Mouse (Mus musculus) heart, embryonic 13.5 days (tissue): ENCODE measurements at regions not wholly inside any gene's neighbourhood (a gene's known extent, or its start where the extent isn't known, plus 50 kb on each side); places are given as distances from the start of the nearest gene placed in this dataset.
"Not testable (repeated sequence)": the region's sequence is repeated elsewhere in the genome, so short reads cannot be mapped to it uniquely, and the experiment has no call there.

Source experiments
- ATAC-seq: fragments of 200-750 bp; cut with Nextera tagmentation; 2 replicates; pipeline ENCODE4 v1.8.0; 2017; ENCODE audit warnings: moderate TSS enrichment; ENCODE audit not compliant: insufficient number of reproducible peaks, low FRiP score, low TSS enrichment; ENCODE audit errors: extremely low read depth
- H3K27ac ChIP-seq: fragments of 300-500 bp; sonication (generic); replicated peaks from 2 replicates; pipeline ENCODE4 v1.5.1; 2015; ENCODE audit warnings: moderate library complexity, mild to moderate bottlenecking, inconsistent platforms
- H3K27me3 ChIP-seq: fragments of 300-500 bp; sonication (generic); replicated peaks from 2 replicates; pipeline ENCODE4 v1.6.1; 2015; ENCODE audit warnings: mild to moderate bottlenecking, inconsistent platforms
- H3K36me3 ChIP-seq: fragments of 300-500 bp; sonication (generic); 2 replicates; pipeline ENCODE4 v1.6.1; 2015; ENCODE audit warnings: mild to moderate bottlenecking, inconsistent platforms
- H3K4me1 ChIP-seq: fragments of 300-500 bp; sonication (generic); 2 replicates; pipeline ENCODE4 v1.6.1; 2015; ENCODE audit warnings: inconsistent platforms
- H3K4me2 ChIP-seq: fragments of 300-500 bp; sonication (generic); 2 replicates; pipeline ENCODE4 v1.6.1; 2015; ENCODE audit warnings: inconsistent platforms, mild to moderate bottlenecking, moderate library complexity
- H3K4me3 ChIP-seq: fragments of 300-500 bp; sonication (generic); 2 replicates; pipeline ENCODE4 v1.5.1; 2015; ENCODE audit warnings: moderate library complexity, mild to moderate bottlenecking, inconsistent platforms
- H3K9ac ChIP-seq: fragments of 300-500 bp; sonication (generic); 2 replicates; pipeline ENCODE4 v1.6.1; 2015; ENCODE audit warnings: inconsistent platforms, mild to moderate bottlenecking, moderate library complexity
- H3K9me3 ChIP-seq: fragments of 300-500 bp; sonication (generic); 2 replicates; pipeline ENCODE4 v1.6.1; 2016; ENCODE audit warnings: inconsistent platforms
- WGBS: fragments of 180-500 bp; shearing (Covaris S2); methylation state at CpG from one replicate; pipeline ENCODE4 v1.1.7; 2015; ENCODE audit warnings: mixed read lengths; 5-methylcytosine and 5-hydroxymethylcytosine counted together

DNA sequence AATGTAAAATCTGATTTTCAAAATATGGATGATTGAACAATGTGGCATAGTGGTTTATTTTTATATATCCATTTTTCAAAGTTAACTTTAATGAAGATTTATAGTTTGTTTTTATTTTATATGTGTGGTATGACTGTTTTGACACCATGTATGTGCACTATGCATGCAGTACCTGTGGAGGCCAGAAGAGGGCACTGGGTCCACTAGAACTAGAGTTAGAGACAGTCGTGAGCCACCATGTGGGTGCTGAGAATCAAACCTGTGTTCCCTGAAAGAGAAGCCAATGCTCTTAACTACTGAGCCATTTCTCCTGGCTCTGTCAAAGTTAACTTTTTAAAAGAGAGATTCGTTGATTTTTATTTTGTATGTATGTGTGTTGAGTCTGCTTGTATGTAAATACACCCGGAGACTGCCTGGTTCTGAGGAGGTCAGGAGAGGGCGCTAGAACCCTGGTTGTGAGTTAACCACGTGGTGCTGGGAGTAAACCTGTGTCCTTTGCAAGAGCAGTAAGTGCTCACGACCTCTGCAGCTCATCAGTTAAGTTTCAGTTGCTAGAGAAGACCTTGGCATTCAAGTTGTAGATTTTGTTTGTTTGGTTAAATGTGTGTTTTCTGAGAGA, 266.3 kb upstream of the Nr5a2 start:
- 69% methylated on average over 6 of the region's 6 CpGs for WGBS
- 0 out of 2 replicates have a peak, but pooled peaks cover 3% of the 10 kb centered on the region for H3K9me3 ChIP-seq

DNA sequence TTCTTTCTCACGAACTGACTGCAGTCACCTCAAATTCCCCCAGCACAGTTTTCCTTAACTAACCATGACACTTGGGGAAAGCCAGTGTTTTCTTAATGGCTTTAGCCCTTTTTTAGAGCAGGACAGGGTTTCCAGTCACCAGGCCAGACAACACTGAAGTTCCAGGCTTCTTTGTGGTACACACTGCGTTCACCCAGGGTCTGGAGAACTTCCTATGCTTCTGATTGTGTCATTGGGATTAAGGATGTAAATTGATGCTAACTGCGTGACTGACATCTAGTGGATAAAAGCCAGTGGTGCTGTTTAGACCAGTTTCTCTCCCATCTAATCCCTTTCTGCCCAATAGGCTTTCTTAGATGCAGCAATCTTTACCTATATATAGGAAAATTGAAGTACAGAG, 265.2 kb upstream of the Nr5a2 start:
- H3K27ac ChIP-seq, result no peak overlapping the region
- peaks cover 19% of the 10 kb centered on the region for H3K4me1 ChIP-seq
- peaks cover 10% of the 10 kb centered on the region; the same call in 1 of the 2 replicates for H3K27me3 ChIP-seq
- no peak for ATAC-seq
- H3K9me3 ChIP-seq, result no peaks in the 10 kb centered on the region
- no peak overlapping the region for H3K9ac ChIP-seq
- H3K4me2 ChIP-seq, result no peak overlapping the region
- H3K36me3 ChIP-seq, result no peaks in the 10 kb centered on the region
- no peak overlapping the region for H3K4me3 ChIP-seq
- WGBS, result 30% methylated on average over 3 of the region's 3 CpGs

More for the DNA sequence above, 266.3 kb upstream of the Nr5a2 start:
- H3K9ac ChIP-seq, result no peak overlapping the region
- no peaks in the 10 kb centered on the region for H3K36me3 ChIP-seq
- no peak overlapping the region for H3K4me3 ChIP-seq
- H3K4me1 ChIP-seq, result peaks cover 12% of the 10 kb centered on the region
- H3K27ac ChIP-seq, result no peak overlapping the region
- peaks cover 10% of the 10 kb centered on the region; the same call in 1 of the 2 replicates for H3K27me3 ChIP-seq
- ATAC-seq, result no peak
- no peak overlapping the region for H3K4me2 ChIP-seq

DNA sequence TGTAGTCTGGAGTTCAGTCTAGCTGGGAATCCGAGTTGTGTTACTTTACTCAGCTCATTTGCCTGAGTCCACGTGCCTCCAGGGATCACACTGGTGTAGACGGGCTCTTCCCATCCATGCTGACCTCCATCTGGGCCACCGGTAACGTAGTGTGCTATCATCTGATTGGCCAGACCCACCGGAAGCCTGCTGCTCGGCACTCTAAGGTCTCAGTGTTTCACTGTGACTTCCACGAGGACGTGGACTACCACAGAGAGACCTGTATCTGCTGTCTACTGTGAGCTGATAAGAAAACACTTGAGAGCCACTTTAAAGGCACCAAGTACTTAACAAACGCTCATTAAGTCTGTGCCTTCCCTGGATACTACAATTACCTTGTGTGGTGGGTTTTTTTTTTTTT, 262.8 kb upstream of the Nr5a2 start:
- H3K9me3 ChIP-seq, result no peaks in the 10 kb centered on the region
- peak overlapping the region; percentile 55 for H3K4me2 ChIP-seq
- H3K9ac ChIP-seq, result no peak overlapping the region
- H3K27ac ChIP-seq, result no peak overlapping the region
- WGBS, result 23% methylated on average over 10 of the region's 10 CpGs
- no peak for ATAC-seq
- H3K27me3 ChIP-seq, result peaks cover 10% of the 10 kb centered on the region; the same call in 1 of the 2 replicates
- peaks cover 19% of the 10 kb centered on the region for H3K4me1 ChIP-seq
- H3K36me3 ChIP-seq, result no peaks in the 10 kb centered on the region
- H3K4me3 ChIP-seq, result no peak overlapping the region

DNA sequence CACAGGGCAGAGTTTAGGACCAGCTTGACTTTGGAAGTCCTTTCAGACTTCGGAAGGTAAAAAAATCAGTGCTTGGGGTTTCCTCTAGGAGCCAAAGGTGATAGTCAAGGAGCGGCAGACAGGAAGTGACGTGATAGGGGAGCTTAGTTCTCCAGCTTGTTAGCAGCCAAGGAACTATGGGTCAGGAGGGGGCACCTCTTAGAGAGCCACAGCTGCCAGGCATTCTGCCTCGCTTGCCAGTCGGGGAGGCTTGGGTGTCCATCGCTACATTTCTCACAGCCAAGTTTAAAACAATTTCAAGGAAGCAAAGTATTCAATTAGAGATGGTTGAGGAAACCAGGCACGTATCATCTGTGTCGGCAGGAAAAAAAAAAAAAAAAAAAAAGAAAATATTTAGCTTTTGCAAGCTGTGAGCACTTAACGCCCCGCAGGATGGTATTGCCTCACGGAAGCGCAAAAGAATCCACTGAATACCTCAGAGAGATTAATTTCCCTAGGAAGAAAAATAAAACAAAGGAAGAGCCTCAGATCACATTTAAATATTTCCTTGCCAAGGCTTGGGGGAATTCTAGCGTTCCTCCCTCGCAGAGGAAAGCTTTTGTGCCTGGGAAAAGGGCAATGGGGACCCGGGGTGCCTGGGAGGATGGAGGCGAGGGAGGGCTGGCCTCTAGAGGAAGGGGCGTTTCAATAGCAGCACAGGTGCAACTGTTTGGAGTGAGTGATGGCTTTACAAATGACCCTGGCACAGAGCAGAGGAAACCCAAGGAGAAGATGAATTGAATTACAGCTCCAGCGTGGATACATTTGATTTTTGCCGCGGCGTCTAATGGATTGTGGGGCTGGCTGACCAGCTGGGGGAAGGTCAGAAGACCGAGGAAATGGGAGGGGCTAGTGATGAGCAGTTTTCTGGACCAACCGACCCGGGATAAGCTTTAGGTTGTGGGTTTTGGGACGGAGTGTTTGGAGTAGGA, 261.1 kb upstream of the Nr5a2 start:
- 13% methylated on average over 25 of the region's 25 CpGs for WGBS
- no peak overlapping the region for H3K27ac ChIP-seq
- peaks cover 19% of the 10 kb centered on the region for H3K4me1 ChIP-seq
- peak overlapping the region; percentile 48 for H3K4me3 ChIP-seq
- no peaks in the 10 kb centered on the region for H3K36me3 ChIP-seq
- no peaks in the 10 kb centered on the region for H3K9me3 ChIP-seq
- ATAC-seq, result no peak
- H3K27me3 ChIP-seq, result peaks cover 10% of the 10 kb centered on the region; the same call in 1 of the 2 replicates
- H3K9ac ChIP-seq, result peak overlapping the region; percentile 67
- H3K4me2 ChIP-seq, result peak overlapping the region; percentile 73

DNA sequence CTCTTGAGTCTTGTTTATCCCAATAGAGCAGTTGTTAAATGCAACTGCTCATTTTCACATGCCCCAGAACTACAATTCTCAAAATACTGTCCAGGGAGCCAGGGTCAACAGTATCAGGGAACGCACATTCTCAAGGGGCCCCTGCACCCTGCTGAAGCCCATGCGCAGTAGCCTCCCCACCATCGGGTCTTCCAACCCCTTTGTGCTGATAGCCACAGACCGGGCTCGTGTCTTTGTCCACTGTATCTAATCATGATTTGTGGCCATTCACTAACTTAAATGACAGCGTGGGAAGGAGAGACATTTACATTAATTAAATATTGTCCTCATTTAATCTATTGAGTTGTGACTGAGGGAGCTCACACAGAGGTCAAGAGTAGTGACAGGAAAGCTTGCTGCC, 260.0 kb upstream of the Nr5a2 start:
- Histone ChIP-seq H3K9ac (no peak overlapping the region), H3K4me2 (no peak overlapping the region), H3K4me3 (no peak overlapping the region), H3K27me3 (peaks cover 10% of the 10 kb centered on the region; the same call in 1 of the 2 replicates), H3K4me1 (peaks cover 19% of the 10 kb centered on the region), H3K27ac (no peak overlapping the region), H3K9me3 (no peaks in the 10 kb centered on the region), H3K36me3 (no peaks in the 10 kb centered on the region)
- no peak for ATAC-seq
- WGBS, result 78% methylated on average over 6 of the region's 6 CpGs

DNA sequence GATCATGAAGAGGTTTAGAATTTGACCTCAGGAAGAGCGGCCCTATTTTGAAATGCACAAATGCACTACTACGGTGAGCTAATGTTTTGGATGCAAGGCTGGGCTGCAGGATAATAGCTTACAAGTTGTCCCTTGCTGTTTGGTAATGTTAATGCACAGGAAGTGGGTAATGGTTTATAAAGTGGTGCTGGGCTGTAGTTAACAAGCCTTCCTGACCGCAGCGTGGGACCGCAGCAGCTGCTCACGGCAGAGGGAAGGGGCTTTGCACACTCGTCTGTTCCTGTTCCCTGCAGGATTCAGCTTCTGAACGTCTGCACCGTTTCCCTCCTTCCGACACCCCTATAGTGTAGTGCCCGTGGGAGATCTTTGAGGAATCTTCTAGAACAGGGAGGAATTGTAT, 258.4 kb upstream of the Nr5a2 start:
- Histone ChIP-seq H3K27ac (no peak overlapping the region), H3K4me1 (peaks cover 19% of the 10 kb centered on the region), H3K9ac (no peak overlapping the region), H3K9me3 (no peaks in the 10 kb centered on the region), H3K4me3 (no peak overlapping the region), H3K27me3 (peaks cover under 1% of the 10 kb centered on the region; the same call in 1 of the 2 replicates), H3K36me3 (no peaks in the 10 kb centered on the region), H3K4me2 (no peak overlapping the region)
- ATAC-seq, result no peak
- WGBS, result 86% methylated on average over 11 of the region's 11 CpGs

DNA sequence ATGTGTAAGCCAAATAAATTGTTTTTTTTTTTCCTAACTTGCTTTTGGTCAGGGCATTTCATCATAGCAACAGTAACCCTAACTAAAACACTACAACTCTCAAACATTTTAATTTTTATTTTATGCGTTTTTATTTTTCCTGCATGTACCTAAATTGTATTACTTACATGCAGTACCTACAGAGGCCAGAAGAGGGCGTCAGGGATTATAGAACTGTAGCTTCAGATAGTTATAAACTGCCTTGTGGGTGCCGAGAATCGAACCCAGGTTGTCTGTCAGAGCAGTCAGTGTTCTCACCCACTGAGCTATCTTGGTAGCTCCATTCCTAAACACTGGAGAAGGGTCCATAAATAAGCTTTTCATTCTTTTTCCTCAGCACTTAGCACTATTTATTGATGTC, 257.8 kb upstream of the Nr5a2 start:
- Histone ChIP-seq H3K36me3 (no peaks in the 10 kb centered on the region), H3K9ac (no peak overlapping the region), H3K27me3 (no peaks in the 10 kb centered on the region), H3K4me3 (no peak overlapping the region), H3K9me3 (no peaks in the 10 kb centered on the region), H3K4me2 (no peak overlapping the region), H3K4me1 (peaks cover 18% of the 10 kb centered on the region), H3K27ac (no peak overlapping the region)
- 59% methylated on average over 4 of the region's 4 CpGs for WGBS
- ATAC-seq, result no peak

DNA sequence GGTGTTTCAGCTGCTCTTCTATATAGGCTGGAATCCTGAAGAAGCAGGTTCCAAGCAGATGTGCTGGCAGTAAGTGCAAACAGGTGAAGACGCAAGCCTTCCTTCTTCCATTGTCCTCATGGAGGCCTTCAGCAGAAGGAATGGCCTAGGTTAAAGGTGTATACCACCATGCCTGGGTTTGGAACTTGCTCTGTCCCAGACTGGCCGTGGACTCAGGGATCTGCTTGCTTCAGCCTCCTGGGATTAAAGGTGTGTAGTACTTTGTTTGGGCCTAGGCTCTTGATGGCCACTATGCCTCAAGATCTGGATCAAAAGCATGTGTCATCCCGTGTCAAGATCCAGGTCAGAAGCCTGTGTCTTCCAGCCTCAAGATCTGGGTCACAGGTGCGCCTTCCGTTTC, 257.0 kb upstream of the Nr5a2 start:
- H3K9ac ChIP-seq, result no peak overlapping the region
- H3K36me3 ChIP-seq, result no peaks in the 10 kb centered on the region
- H3K4me2 ChIP-seq, result no peak overlapping the region
- H3K4me3 ChIP-seq, result no peak overlapping the region
- H3K27ac ChIP-seq, result no peak overlapping the region
- peaks cover 14% of the 10 kb centered on the region; the same call in 1 of the 2 replicates for H3K4me1 ChIP-seq
- H3K27me3 ChIP-seq, result no peaks in the 10 kb centered on the region
- H3K9me3 ChIP-seq, result no peaks in the 10 kb centered on the region
- WGBS, result 81% methylated on average over 5 of the region's 5 CpGs
- no peak for ATAC-seq

DNA sequence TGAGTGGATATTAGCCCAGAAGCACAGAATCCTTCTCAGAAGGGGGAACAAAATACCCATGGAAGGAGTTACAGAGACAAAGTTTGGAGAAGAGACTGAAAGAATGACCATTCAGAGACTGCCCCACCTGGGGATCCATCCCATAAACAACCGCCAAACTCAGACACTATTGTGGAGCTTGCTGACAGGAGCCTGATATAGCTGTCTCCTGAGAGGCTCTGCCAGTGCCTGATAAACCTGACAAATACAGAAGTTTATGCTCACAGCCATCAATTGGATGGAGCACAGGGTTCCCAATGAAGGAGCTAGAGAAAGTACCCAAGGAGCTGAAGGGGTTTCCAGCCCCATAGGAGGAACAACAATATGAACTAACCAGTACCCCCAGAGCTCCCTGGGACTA, 254.1 kb upstream of the Nr5a2 start:
- not testable (repeated sequence) for H3K4me1 ChIP-seq, H3K4me2 ChIP-seq, H3K9ac ChIP-seq, H3K27me3 ChIP-seq, H3K4me3 ChIP-seq, H3K36me3 ChIP-seq, ATAC-seq, H3K9me3 ChIP-seq, H3K27ac ChIP-seq
- 31% methylated on average over 1 of the region's 1 CpGs for WGBS

DNA sequence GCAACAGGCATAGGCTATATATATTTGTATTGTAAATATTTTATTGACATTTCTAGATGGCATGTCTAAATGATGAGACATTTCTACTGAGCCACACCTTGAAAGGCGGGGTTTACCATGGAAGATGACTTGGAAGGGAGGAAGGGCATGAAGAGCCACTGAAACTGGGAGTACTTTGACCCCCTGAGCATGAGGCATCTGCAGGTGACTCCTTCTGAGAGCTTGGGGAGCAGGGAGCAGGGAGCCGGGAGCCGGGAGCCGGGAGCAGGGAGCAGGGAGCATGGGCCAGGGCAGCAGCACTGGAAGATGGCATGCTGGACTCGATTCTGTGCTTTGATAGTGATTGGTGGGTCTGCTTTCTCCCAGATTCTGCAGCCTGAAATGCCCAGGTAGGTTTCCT, 253.5 kb upstream of the Nr5a2 start:
- no peaks in the 10 kb centered on the region for H3K36me3 ChIP-seq
- ATAC-seq, result no peak
- H3K4me1 ChIP-seq, result peaks cover 2% of the 10 kb centered on the region; the same call in 1 of the 2 replicates
- WGBS, result 83% methylated on average over 5 of the region's 5 CpGs
- H3K4me2 ChIP-seq, result no peak overlapping the region
- H3K4me3 ChIP-seq, result no peak overlapping the region
- H3K9me3 ChIP-seq, result no peaks in the 10 kb centered on the region
- H3K27ac ChIP-seq, result no peak overlapping the region
- no peaks in the 10 kb centered on the region for H3K27me3 ChIP-seq
- no peak overlapping the region for H3K9ac ChIP-seq

DNA sequence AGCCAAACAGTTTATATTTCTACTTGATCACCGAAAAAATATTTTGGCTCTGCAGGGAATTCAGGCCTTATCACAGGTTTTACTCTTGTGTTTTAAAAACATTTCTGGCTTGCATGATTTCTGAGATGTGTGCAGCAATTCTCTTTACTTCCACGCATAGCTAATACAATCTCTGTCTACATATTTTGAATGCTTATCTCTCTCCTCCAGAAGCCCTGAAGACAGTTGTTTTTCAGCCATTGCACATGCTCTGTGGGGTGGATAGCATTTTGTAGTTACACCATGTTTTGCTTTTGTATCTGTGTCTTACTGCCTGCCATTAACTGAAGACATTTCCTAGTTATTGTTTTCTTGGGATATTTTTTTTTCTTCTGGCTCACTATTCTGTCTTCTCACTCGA, 252.6 kb upstream of the Nr5a2 start:
- no peak overlapping the region for H3K9ac ChIP-seq
- ATAC-seq, result no peak
- no peaks in the 10 kb centered on the region for H3K9me3 ChIP-seq
- no peak overlapping the region for H3K4me3 ChIP-seq
- no peak overlapping the region for H3K27ac ChIP-seq
- peaks cover 2% of the 10 kb centered on the region; the same call in 1 of the 2 replicates for H3K4me1 ChIP-seq
- no peaks in the 10 kb centered on the region for H3K36me3 ChIP-seq
- 46% methylated on average over 3 of the region's 3 CpGs for WGBS
- no peaks in the 10 kb centered on the region for H3K27me3 ChIP-seq
- no peak overlapping the region for H3K4me2 ChIP-seq
